Mouse (Mus musculus): ENCODE results near the gene Slc27a5.

GRCm38 (mm10) chr7:12979776-12980175 is 18.2 kb downstream of the Slc27a5 start:
- no peak for TF ChIP-seq CTCF (IDR thresholded peaks at IDR 0.05; ENCODE audit: control insufficient read depth, insufficient read depth, insufficient read length)
- no peak for TF ChIP-seq MAX (IDR thresholded peaks at IDR 0.05)
- TF ChIP-seq USF1 (IDR thresholded peaks at IDR 0.05; ENCODE audit: low read depth) = no peak

Measured in C2C12 (cell line).